Mouse (Mus musculus): ENCODE measurements at regions not wholly inside any gene's neighbourhood (a gene's known extent, or its start where the extent isn't known, plus 50 kb on each side); places are given as distances from the start of the nearest gene placed in this dataset.
"Not testable (repeated sequence)": the region's sequence is repeated elsewhere in the genome, so short reads cannot be mapped to it uniquely, and the experiment has no call there.

- DNase-seq = no peak
Measured at GRCm38 (mm10) chr19:51355701-51356100, 677.3 kb upstream of the Sorcs1 start.

DNA sequence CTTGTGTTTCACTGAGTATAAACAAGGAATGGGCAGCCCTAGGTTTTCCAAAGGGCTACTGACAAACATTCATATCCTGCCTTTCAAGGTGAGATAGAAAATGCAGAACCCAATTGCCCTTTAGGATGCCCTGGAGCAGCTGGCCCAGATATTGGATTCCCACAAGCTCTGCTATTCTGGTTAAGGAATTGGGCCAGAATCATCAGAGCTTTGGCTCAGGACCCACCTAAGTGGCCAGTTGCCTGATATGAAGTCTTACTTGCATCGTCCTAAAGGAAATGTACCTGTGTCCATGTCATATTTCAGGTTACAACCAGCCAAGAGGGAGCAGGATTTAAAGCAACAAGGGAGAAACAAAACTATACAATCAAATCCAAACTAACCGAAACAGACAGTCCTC is 662.0 kb upstream of the Sorcs1 start:
- DNase-seq = no peak

GRCm38 (mm10) chr19:51330010-51330409 is 651.6 kb upstream of the Sorcs1 start:
- no peak for DNase-seq

DNA sequence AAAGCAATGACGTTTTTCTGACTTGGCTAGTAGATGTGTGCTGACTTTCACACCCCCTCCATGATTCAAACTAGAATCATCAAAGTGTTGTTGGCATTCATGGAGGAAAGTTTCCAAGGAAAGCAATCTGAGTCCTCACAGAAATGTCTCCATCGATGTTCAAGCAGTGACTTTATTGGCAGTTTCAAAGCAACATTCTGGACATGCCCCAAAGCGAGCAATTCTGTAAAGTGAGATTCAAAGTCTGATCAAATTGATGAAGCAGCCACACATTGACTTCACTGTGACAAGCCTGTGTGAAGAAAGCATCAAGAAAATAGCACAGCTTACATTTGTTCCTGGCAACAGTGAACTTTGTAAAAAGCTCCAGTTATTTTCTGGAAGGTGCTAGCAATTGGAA is 625.3 kb upstream of the Sorcs1 start:
- no peak for DNase-seq

GRCm38 (mm10) chr19:51296631-51297030 is 618.2 kb upstream of the Sorcs1 start:
- not testable (repeated sequence) for DNase-seq

GRCm38 (mm10) chr19:51268978-51269556 is 590.6 kb upstream of the Sorcs1 start:
- DNase-seq = no peak

DNA sequence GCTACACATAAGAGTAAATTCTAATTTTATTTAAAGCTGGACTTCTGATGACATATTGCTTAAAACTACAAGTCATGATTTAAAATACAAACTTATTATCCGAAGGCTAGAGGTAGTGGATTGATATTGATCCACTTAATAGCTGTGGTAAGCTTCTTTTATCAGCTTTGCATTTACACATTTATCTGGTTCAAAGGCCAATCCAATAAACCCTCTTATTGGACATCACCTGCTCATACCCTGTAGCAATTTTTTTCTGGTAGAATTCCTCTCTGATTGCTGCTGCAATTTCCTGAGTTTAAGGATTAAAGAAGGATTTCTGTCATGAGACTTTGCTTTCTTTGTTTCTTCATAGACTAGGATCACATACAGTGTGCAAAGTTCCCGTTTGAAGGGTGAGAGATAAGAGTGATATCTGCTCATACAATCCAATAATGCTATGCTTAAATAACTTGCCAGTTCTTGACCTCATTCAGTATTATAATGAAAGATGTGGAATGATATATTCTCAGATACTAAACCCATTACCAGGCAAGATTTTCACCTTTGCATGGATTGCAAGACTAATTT is 561.9 kb upstream of the Sorcs1 start:
- DNase-seq = no peak

GRCm38 (mm10) chr19:51238181-51238523 is 559.7 kb upstream of the Sorcs1 start:
- DNase-seq = no peak

DNA sequence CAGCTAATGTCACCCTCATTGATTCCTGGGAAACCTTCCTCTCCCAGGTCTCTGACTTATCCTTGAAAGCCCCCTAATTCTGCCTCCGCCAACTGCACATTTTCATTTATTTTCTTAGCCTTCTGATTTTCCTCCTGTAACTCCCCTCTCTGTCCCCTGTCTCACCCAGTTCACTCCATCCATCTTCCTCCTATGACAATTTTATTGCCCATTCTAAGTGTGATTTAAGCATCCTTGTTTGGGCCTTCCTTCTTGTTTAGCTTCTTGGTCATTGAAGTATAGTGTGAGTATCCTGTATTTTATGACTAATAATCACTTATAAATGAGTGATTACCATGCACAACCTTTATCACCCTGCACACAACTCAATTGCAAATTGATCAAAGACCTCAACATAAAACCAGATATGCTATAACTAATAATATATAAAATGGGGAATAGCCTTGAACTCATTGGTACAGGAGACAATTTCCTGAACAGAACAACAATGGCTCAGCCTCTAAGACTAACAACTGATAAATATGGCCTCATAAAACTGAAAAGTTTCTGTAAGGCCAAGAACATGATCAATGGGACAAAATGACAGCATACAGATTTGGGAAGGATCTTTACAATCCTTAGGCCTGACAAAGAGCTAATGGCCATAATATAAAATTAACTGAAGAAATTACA is 559.2 kb upstream of the Sorcs1 start:
- no peak for DNase-seq

DNA sequence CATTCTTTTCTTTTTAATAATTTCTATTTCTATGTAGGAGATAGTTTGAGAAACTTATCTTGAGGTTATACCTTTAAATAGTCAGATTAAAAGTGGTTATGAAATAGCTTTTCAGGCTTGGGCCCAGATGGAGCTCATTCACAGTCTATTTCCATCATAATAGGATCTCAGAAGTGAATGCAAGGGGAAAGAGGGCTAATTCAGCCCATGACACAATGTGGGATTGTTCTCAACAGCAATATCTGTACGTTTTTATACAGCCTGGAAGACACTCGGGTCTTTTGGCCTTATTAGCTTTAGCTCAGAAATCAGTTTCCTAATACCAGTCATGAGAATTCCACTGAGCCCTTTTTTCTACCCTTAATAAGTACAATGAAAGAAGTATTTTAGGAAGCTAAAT is 554.1 kb upstream of the Sorcs1 start:
- DNase-seq = no peak

GRCm38 (mm10) chr19:51226932-51227331 is 548.5 kb upstream of the Sorcs1 start:
- no peak for DNase-seq

DNA sequence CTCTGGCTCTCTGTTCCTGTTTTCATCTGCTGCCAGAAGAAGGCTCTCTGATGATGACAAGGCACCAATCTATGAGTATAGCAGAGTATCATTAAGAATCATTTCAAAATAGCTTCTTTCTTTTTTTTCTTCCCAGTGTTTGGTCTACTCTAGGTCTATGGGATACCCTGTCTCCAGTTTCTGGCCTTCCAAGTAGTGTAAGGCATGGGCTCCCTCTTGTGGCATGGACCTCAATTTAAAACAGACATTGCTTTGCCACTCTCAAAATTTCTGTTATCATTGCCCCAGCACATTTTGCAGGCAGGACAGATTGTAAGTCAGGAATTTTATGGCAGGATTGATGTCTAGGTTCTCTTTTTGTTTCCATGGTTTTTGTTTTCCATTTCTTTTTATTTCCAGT is 522.9 kb upstream of the Sorcs1 start:
- DNase-seq = peak; percentile 7
